In genomic region chr7:44814952-44815553, GRCm38 (mm10) we compare ENCODE assay signal across 9 mouse cellular contexts. TPM values are rescaled to one million over a fixed set of nuclear protein-coding genes. Genes with fewer than 3 reads are reported as not detected.
DNase-seq lines count a peak whose midpoint lies in the region; ATAC-seq and TF ChIP-seq lines count a peak whose summit lies in the region.
"Had no signal": no experiment of that assay in that cellular context is flagged by ENCODE, and none has a peak within 500 bp of the region (broad histone marks: within the 10 kb centered on the region; RNA-seq: fewer than 3 reads in every experiment).

No protein-coding gene starts in this region.

- H3ac ChIP-seq in C2C12 (ENCODE audit: control insufficient read depth, insufficient read length, low read depth) = peak overlapping the region; percentile 47

- H3K27ac ChIP-seq in hindbrain, embryonic 16.5 days (ENCODE audit: low read depth, low read length) = peak overlapping the region; percentile 73
- peak overlapping the region; percentile 99 for H3K27ac ChIP-seq in midbrain, embryonic 10.5 days (replicated peaks)

- ATAC-seq in hindbrain, embryonic 16.5 days = 0 out of 2 replicates have a peak, but pooled peaks have one; percentile 0
- ATAC-seq in megakaryocyte-erythroid progenitor cell, adult 5-6 weeks (replicated peaks; ENCODE audit: low FRiP score, low TSS enrichment, poor library complexity, severe bottlenecking) = no peak
- ATAC-seq in frontal cortex, adult (ENCODE audit: low TSS enrichment) = no peak

- H3K9me3 ChIP-seq in hindbrain, embryonic 16.5 days (ENCODE audit: control insufficient read depth, low read length) = no peaks in the 10 kb centered on the region
- H3K9me3 ChIP-seq in midbrain, embryonic 10.5 days (replicated peaks) = no peaks in the 10 kb centered on the region

- H3K36me3 ChIP-seq in C2C12 (ENCODE audit: control insufficient read depth, insufficient read depth) = peaks cover 52% of the 10 kb centered on the region
- no peaks in the 10 kb centered on the region for H3K36me3 ChIP-seq in hindbrain, embryonic 16.5 days (ENCODE audit: control insufficient read depth, insufficient read depth, low read length)
- H3K36me3 ChIP-seq in midbrain, embryonic 10.5 days = peaks cover 56% of the 10 kb centered on the region

- H3K9ac ChIP-seq in hindbrain, embryonic 16.5 days (ENCODE audit: low read depth, low read length) = peak overlapping the region; percentile 47; the same call in 1 of the 2 replicates

- H3K4me3 ChIP-seq in C2C12 (ENCODE audit: insufficient read depth, poor library complexity, severe bottlenecking) = peak overlapping the region; percentile 36
- H3K4me3 ChIP-seq in hindbrain, embryonic 16.5 days (ENCODE audit: low read length) = peak overlapping the region; percentile 82
- H3K4me3 ChIP-seq in midbrain, embryonic 10.5 days = peak overlapping the region; percentile 88

- H3K4me1 ChIP-seq in hindbrain, embryonic 16.5 days (ENCODE audit: control insufficient read depth, insufficient read depth, low read depth, low read length) = peaks cover 32% of the 10 kb centered on the region
- peaks cover 43% of the 10 kb centered on the region for H3K4me1 ChIP-seq in midbrain, embryonic 10.5 days

- TF ChIP-seq CTCF in C2C12 (IDR thresholded peaks at IDR 0.05; ENCODE audit: control insufficient read depth, insufficient read depth, insufficient read length) = no peak

- 26% methylated on average over 14 of the region's 14 CpGs for WGBS in hindbrain, embryonic 16.5 days
- WGBS in midbrain, embryonic 10.5 days = 35% methylated on average over 14 of the region's 14 CpGs

- no peaks in the 10 kb centered on the region for H3K27me3 ChIP-seq in C2C12 (ENCODE audit: control insufficient read depth, insufficient read depth, insufficient read length)
- H3K27me3 ChIP-seq in hindbrain, embryonic 16.5 days (replicated peaks; ENCODE audit: control insufficient read depth, insufficient read depth, low read length) = no peaks in the 10 kb centered on the region
- no peaks in the 10 kb centered on the region for H3K27me3 ChIP-seq in midbrain, embryonic 10.5 days (ENCODE audit: low read depth, poor library complexity, severe bottlenecking)
- H3K27me3 ChIP-seq: Patski had no signal

- peaks cover 56% of the 10 kb centered on the region for H3K79me2 ChIP-seq in C2C12 (ENCODE audit: control insufficient read depth, insufficient read depth)

- peaks cover 39% of the 10 kb centered on the region for H3K79me3 ChIP-seq in C2C12 (ENCODE audit: low read depth)

- peak; percentile 22 for DNase-seq in gastrocnemius, postnatal 10 days
- no peak for DNase-seq in gastrocnemius, postnatal 25 days
- peak; percentile 14 for DNase-seq in embryo, embryonic 11 days
- no peak for DNase-seq in midbrain, embryonic 10.5 days (ENCODE audit: low spot score)

- H3K4me2 ChIP-seq in hindbrain, embryonic 16.5 days (ENCODE audit: low read length) = peak overlapping the region; percentile 61

TF ChIP-seq in C2C12, 6 proteins besides CTCF, POLR2A, EP300 and RAD21:
- TF ChIP-seq CEBPB (IDR thresholded peaks at IDR 0.05; ENCODE audit: low read depth) (no peak), FOSL1 (IDR thresholded peaks at IDR 0.05; ENCODE audit: insufficient read depth, low read length, poor library complexity, severe bottlenecking) (no peak), MAX (IDR thresholded peaks at IDR 0.05) (no peak), MYOG (IDR thresholded peaks at IDR 0.05; ENCODE audit: control insufficient read depth, extremely low read depth, insufficient read length) (no peak), USF1 (IDR thresholded peaks at IDR 0.05; ENCODE audit: low read depth) (no peak), MYOD1 (IDR thresholded peaks at IDR 0.05; ENCODE audit: control insufficient read depth, insufficient read length, low read depth) (no peak)

RNA-seq across cellular contexts. Expression of gene Nup62, which starts 0.8 kb away (rescaled TPM):
- total RNA-seq in gastrocnemius, postnatal 10 days (2021) = 10 to 100 TPM; 28.0 to 35.3 TPM
- total RNA-seq in gastrocnemius, postnatal 25 days (2021) = 10 to 100 TPM; 18.4 to 22.2 TPM
- polyA plus RNA-seq in C2C12 (2012; fragmentation: generic; extraction: Trizol) = 102 TPM
- 42.5 and 51.6 TPM in 2 replicates for polyA plus RNA-seq in hindbrain, embryonic 16.5 days (2015; fragmentation: Nextera tagmentation; extraction: Ambion mirVana)
- polyA plus RNA-seq in midbrain, embryonic 10.5 days (2016; fragmentation: Nextera tagmentation; extraction: Ambion mirVana) = 154 and 162 TPM in 2 replicates
- 103 and 109 TPM in 2 replicates for total RNA-seq in megakaryocyte-erythroid progenitor cell, adult 5-6 weeks (2014; fragmentation: Nextera tagmentation)
- 167 and 183 TPM in 2 replicates for total RNA-seq in megakaryocyte-erythroid progenitor cell, adult 5-6 weeks (2017)

RNA-seq across cellular contexts. Expression of gene Il4i1, which starts 1.1 kb away (rescaled TPM):
- 1 to 10 TPM; 1.9 to 2.3 TPM for total RNA-seq in gastrocnemius, postnatal 10 days (2021)
- total RNA-seq in gastrocnemius, postnatal 25 days (2021) = 1 to 10 TPM; 1.8 to 3.1 TPM
- polyA plus RNA-seq in C2C12 (2012; fragmentation: generic; extraction: Trizol) = 0.63 TPM
- 0.80 and 1.7 TPM in 2 replicates for polyA plus RNA-seq in hindbrain, embryonic 16.5 days (2015; fragmentation: Nextera tagmentation; extraction: Ambion mirVana)
- 1.2 and 1.8 TPM in 2 replicates for polyA plus RNA-seq in midbrain, embryonic 10.5 days (2016; fragmentation: Nextera tagmentation; extraction: Ambion mirVana)
- 2.5 and 6.5 TPM in 2 replicates for total RNA-seq in megakaryocyte-erythroid progenitor cell, adult 5-6 weeks (2014; fragmentation: Nextera tagmentation)
- 0.76 and 1.7 TPM in 2 replicates for total RNA-seq in megakaryocyte-erythroid progenitor cell, adult 5-6 weeks (2017)

RNA-seq across cellular contexts. Expression of gene Atf5, which starts 1.4 kb away (rescaled TPM):
- 10 to 100 TPM; 55.1 to 60.5 TPM for total RNA-seq in gastrocnemius, postnatal 10 days (2021)
- 10 to 100 TPM; 57.2 to 70.6 TPM for total RNA-seq in gastrocnemius, postnatal 25 days (2021)
- 290 TPM for polyA plus RNA-seq in C2C12 (2012; fragmentation: generic; extraction: Trizol)
- 2.7 and 2.9 TPM in 2 replicates for polyA plus RNA-seq in hindbrain, embryonic 16.5 days (2015; fragmentation: Nextera tagmentation; extraction: Ambion mirVana)
- 4.6 and 4.7 TPM in 2 replicates for polyA plus RNA-seq in midbrain, embryonic 10.5 days (2016; fragmentation: Nextera tagmentation; extraction: Ambion mirVana)
- total RNA-seq in megakaryocyte-erythroid progenitor cell, adult 5-6 weeks (2014; fragmentation: Nextera tagmentation) = 3.5 and 6.8 TPM in 2 replicates
- 1.3 and 2.8 TPM in 2 replicates for total RNA-seq in megakaryocyte-erythroid progenitor cell, adult 5-6 weeks (2017)

RNA-seq across cellular contexts. Expression of gene Akt1s1, which starts 33.7 kb away (rescaled TPM):
- 10 to 100 TPM; 84.2 to 86.4 TPM for total RNA-seq in gastrocnemius, postnatal 10 days (2021)
- 100 to 1,000 TPM; 103 to 113 TPM for total RNA-seq in gastrocnemius, postnatal 25 days (2021)
- 208 TPM for polyA plus RNA-seq in C2C12 (2012; fragmentation: generic; extraction: Trizol)
- 90.7 and 92.8 TPM in 2 replicates for polyA plus RNA-seq in hindbrain, embryonic 16.5 days (2015; fragmentation: Nextera tagmentation; extraction: Ambion mirVana)
- 89.5 and 98.1 TPM in 2 replicates for polyA plus RNA-seq in midbrain, embryonic 10.5 days (2016; fragmentation: Nextera tagmentation; extraction: Ambion mirVana)
- 21.1 and 23.7 TPM in 2 replicates for total RNA-seq in megakaryocyte-erythroid progenitor cell, adult 5-6 weeks (2014; fragmentation: Nextera tagmentation)
- 19.2 and 24.5 TPM in 2 replicates for total RNA-seq in megakaryocyte-erythroid progenitor cell, adult 5-6 weeks (2017)

RNA-seq across cellular contexts. Expression of gene Tbc1d17, which starts 33.8 kb away (rescaled TPM):
- total RNA-seq in gastrocnemius, postnatal 10 days (2021) = 10 to 100 TPM; 41.7 to 49.0 TPM
- 10 to 100 TPM; 38.6 to 41.2 TPM for total RNA-seq in gastrocnemius, postnatal 25 days (2021)
- 38.4 TPM for polyA plus RNA-seq in C2C12 (2012; fragmentation: generic; extraction: Trizol)
- 112 and 120 TPM in 2 replicates for polyA plus RNA-seq in hindbrain, embryonic 16.5 days (2015; fragmentation: Nextera tagmentation; extraction: Ambion mirVana)
- 77.8 and 89.4 TPM in 2 replicates for polyA plus RNA-seq in midbrain, embryonic 10.5 days (2016; fragmentation: Nextera tagmentation; extraction: Ambion mirVana)
- 26.7 and 61.9 TPM in 2 replicates for total RNA-seq in megakaryocyte-erythroid progenitor cell, adult 5-6 weeks (2014; fragmentation: Nextera tagmentation)
- 13.7 and 49.6 TPM in 2 replicates for total RNA-seq in megakaryocyte-erythroid progenitor cell, adult 5-6 weeks (2017)

Comparison
In these comparisons a context has a peak if more than half of its experiments do, and no peak if none do; other contexts are left out.
1. DNase-seq: peak in gastrocnemius, postnatal 10 days (single experiment) and embryo, embryonic 11 days (single experiment); none in gastrocnemius, postnatal 25 days (single experiment) and midbrain, embryonic 10.5 days (single experiment).
2. H3K4me3 ChIP-seq: peak in every context shown above with its lines; median percentile 88 in midbrain, embryonic 10.5 days; 82 in hindbrain, embryonic 16.5 days; 36 in C2C12.
3. RNA of gene Atf5, which starts 1.4 kb away (total RNA-seq): 57.2 to 70.6 TPM in gastrocnemius, postnatal 25 days and 55.1 to 60.5 TPM in gastrocnemius, postnatal 10 days; 1.3 to 6.8 TPM in megakaryocyte-erythroid progenitor cell, adult 5-6 weeks; every median in the first group is over 4 times any median in the second.